Mouse (Mus musculus) midbrain, embryonic 13.5 days (tissue): ENCODE data around the gene Cd27. TPM values are rescaled to one million over a fixed set of nuclear protein-coding genes. Genes with fewer than 3 reads are reported as not detected.
"Not testable (repeated sequence)": the region's sequence is repeated elsewhere in the genome, so short reads cannot be mapped to it uniquely, and the experiment has no call there.

Source experiments
- ATAC-seq: fragments of 200-750 bp; cut with Nextera tagmentation; 2 replicates; pipeline ENCODE4 v1.8.0; 2017; ENCODE audit warnings: mild to moderate bottlenecking, moderate TSS enrichment, moderate library complexity
- H3K27ac ChIP-seq: fragments of 300-500 bp; sonication (generic); 2 replicates; pipeline ENCODE4 v1.5.1; 2015; ENCODE audit warnings: inconsistent platforms, mild to moderate bottlenecking, moderate library complexity
- H3K27me3 ChIP-seq: fragments of 300-500 bp; sonication (generic); 2 replicates; pipeline ENCODE4 v1.6.1; 2015; ENCODE audit warnings: mild to moderate bottlenecking, inconsistent platforms
- H3K36me3 ChIP-seq: fragments of 300-500 bp; sonication (generic); 2 replicates; pipeline ENCODE4 v1.6.1; 2015; ENCODE audit warnings: mild to moderate bottlenecking, inconsistent platforms
- H3K4me1 ChIP-seq: fragments of 300-500 bp; sonication (generic); replicated peaks from 2 replicates; pipeline ENCODE4 v1.6.1; 2015; ENCODE audit warnings: inconsistent platforms
- H3K4me2 ChIP-seq: fragments of 300-500 bp; sonication (generic); replicated peaks from 2 replicates; pipeline ENCODE4 v1.6.1; 2015; ENCODE audit warnings: moderate library complexity, mild to moderate bottlenecking, inconsistent platforms
- H3K4me3 ChIP-seq: fragments of 300-500 bp; sonication (generic); replicated peaks from 2 replicates; pipeline ENCODE4 v1.5.1; 2015; ENCODE audit warnings: mild to moderate bottlenecking, inconsistent platforms
- H3K9ac ChIP-seq: fragments of 300-500 bp; sonication (generic); replicated peaks from 2 replicates; pipeline ENCODE4 v1.6.1; 2015; ENCODE audit warnings: mild to moderate bottlenecking, inconsistent platforms
- H3K9me3 ChIP-seq: fragments of 300-500 bp; sonication (generic); 2 replicates; pipeline ENCODE4 v1.6.1; 2016; ENCODE audit warnings: mild to moderate bottlenecking, inconsistent platforms
- WGBS: fragments of 180-500 bp; shearing (Covaris S2); methylation state at CpG from one replicate; pipeline ENCODE4 v1.1.7; 2015; 5-methylcytosine and 5-hydroxymethylcytosine counted together
- polyA plus RNA-seq: library from polyadenylated mRNA; unstranded; fragments of >200 nt; fragmentation: Nextera tagmentation; extraction: Ambion mirVana; gene quantifications from 2 replicates; pipeline ENCODE4 v1.2.1, GENCODE M21; 2015

The Cd27 gene
- polyA plus RNA-seq = 2.2 and 2.5 TPM in 2 replicates

DNA sequence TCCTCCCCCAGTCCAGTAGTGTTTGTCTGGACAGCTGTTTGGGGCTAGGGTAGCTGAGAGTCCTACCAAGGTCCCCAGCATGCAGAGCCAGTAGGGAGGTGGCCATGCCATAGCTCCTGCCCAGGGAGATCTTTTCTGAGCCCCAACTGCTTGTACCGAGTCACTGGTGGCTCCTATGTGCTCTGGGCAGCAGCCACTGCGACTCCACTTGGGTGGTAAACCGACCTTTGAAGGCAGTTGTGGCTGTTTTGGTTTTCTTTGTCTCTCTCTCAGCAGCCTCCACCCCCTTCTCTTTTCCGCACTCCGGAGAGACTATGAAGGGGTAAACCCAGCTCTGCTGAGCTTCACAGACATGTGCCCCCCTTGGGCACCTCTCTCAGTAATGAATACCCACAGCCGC is at the start of gene Cd27:
Cd27 (minus strand) TSS at position 229 of the 400 bp plus-strand sequence.
- H3K4me2 ChIP-seq = no peak within 1 kb of the TSS
- no peak for ATAC-seq
- no peak within 1 kb of the TSS for H3K27ac ChIP-seq
- H3K27me3 ChIP-seq = no peaks in the 10 kb centered on the region
- H3K4me3 ChIP-seq = no peak within 1 kb of the TSS
- 27% methylated on average over 6 of the region's 6 CpGs for WGBS
- H3K9ac ChIP-seq = no peak within 1 kb of the TSS
- H3K9me3 ChIP-seq = no peaks in the 10 kb centered on the region
- no peaks in the 10 kb centered on the region for H3K36me3 ChIP-seq
- H3K4me1 ChIP-seq = peaks cover 4% of the 10 kb centered on the region

DNA sequence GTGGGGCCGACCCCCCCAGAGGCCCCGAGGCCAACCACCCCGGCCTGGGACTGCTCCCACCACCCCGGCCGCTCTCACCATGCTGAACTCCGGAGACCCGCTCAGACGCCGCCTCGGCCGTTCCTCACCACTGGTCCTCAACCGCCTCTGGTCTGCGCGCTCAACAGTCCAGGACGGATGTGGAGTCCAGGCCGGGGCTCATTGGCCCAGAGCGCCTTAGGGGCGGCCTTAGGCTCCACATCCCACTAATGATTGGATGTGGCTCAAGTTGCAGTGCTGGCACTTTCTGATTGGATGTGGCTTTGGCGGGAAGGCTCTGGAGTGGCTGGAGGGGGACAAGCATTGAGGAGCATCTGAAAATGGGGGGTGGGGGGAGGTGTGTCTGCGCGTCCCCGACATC is 49.1 kb upstream of the Cd27 start, which contains the start of gene Tuba3a:
Tuba3a (minus strand) TSS at position 153 of the 400 bp plus-strand sequence.
- no peak within 1 kb of the TSS for H3K4me3 ChIP-seq

DNA sequence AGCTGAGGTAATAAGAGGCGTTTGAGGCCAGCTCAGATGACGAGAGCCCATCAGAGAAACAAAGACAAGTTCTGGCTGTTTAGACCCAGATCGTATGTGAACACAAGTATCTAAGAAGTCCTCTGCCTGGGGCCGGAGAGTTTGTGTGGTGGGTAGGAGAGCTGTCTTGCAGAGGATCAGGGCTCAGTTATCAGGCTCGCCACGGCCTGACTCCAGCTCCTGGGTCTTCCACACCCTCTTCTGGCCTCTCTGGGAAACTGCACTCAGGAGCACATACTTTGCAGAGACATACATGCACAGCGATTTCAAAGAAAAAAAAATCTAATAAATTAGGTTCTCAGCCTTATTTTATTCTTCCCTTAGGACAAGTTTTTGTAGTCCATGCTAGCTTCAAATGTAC is 47.9 kb upstream of the Cd27 start:
- H3K27me3 ChIP-seq = no peaks in the 10 kb centered on the region
- no peaks in the 10 kb centered on the region for H3K9me3 ChIP-seq
- no peak for ATAC-seq
- H3K9ac ChIP-seq = no peak overlapping the region
- no peak overlapping the region for H3K27ac ChIP-seq
- WGBS = 90% methylated on average over 7 of the region's 7 CpGs
- no peaks in the 10 kb centered on the region for H3K4me1 ChIP-seq
- H3K36me3 ChIP-seq = no peaks in the 10 kb centered on the region
- no peak overlapping the region for H3K4me3 ChIP-seq
- no peak overlapping the region for H3K4me2 ChIP-seq

More for the DNA sequence above, 49.1 kb upstream of the Cd27 start, which contains the start of gene Tuba3a:
- no peaks in the 10 kb centered on the region for H3K36me3 ChIP-seq
- H3K9ac ChIP-seq = no peak within 1 kb of the TSS
- no peak within 1 kb of the TSS for H3K4me2 ChIP-seq
- H3K27ac ChIP-seq = no peak within 1 kb of the TSS
- ATAC-seq = peak; percentile 45; the same call in 1 of the 2 replicates
- no peaks in the 10 kb centered on the region for H3K9me3 ChIP-seq
- H3K4me1 ChIP-seq = no peaks in the 10 kb centered on the region
- WGBS = 97% methylated on average over 22 of the region's 22 CpGs
- H3K27me3 ChIP-seq = no peaks in the 10 kb centered on the region

DNA sequence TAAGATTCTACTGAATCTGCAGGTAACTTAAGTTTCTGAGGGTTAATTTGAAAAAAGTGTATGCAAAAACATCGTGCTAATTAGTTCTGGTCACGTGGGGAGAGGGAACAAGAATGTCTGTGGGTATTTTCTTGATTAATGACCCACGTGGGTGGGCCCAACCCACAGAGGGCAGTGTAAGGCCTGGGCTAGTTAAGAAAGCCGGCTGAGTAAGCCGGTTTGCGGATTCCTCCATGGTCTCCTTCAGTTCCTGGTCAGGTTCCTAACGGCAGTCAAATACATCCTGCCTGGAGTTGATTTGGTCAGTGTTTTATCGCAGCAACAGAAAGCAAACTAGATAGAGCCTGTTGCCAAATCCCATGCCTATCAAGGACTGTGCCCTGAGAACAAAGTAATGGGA is 47.4 kb upstream of the Cd27 start:
- 69% methylated on average over 8 of the region's 8 CpGs for WGBS
- no peak overlapping the region for H3K27ac ChIP-seq
- no peak for ATAC-seq
- no peak overlapping the region for H3K9ac ChIP-seq
- no peaks in the 10 kb centered on the region for H3K36me3 ChIP-seq
- no peaks in the 10 kb centered on the region for H3K9me3 ChIP-seq
- no peaks in the 10 kb centered on the region for H3K4me1 ChIP-seq
- no peak overlapping the region for H3K4me2 ChIP-seq
- H3K27me3 ChIP-seq = no peaks in the 10 kb centered on the region
- no peak overlapping the region for H3K4me3 ChIP-seq

DNA sequence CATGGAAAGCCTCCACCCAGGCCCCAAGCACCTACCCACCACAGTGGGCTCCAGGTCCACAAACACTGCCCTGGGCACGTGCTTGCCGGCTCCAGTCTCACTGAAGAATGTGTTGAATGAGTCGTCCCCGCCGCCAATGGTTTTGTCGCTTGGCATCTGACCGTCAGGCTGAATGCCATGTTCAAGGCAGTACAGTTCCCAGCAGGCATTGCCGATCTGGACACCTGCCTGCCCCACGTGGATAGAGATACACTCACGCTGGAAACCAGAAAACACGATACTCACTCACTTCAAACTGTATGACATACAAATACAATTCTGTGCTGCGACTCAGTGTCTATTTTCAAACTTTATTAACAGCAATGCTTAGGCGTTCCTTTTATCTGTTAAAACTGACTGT is 45.9 kb upstream of the Cd27 start:
- WGBS = 95% methylated on average over 13 of the region's 13 CpGs
- H3K4me3 ChIP-seq, H3K27me3 ChIP-seq, H3K36me3 ChIP-seq, H3K4me1 ChIP-seq, ATAC-seq, H3K9me3 ChIP-seq, H3K27ac ChIP-seq, H3K4me2 ChIP-seq, H3K9ac ChIP-seq: not testable (repeated sequence)

DNA sequence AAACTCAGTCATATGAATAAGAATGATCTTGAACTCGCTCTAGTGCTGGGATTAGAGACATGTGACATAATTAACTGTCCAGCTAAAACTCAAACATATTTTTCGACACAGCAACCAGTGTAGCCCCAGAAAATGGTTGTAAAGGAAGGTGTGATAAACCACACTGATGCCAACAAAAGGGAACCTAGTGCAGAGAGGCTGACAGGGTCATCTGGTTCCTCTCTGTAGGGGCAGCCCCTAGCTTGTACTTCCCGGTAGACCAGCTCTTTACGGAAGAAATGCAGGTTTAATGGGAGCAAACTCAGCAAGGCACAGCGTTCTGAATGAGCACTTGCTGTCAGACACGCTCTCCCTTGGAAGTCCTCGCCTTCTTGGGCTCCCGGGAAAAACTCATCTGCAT is 42.9 kb upstream of the Cd27 start:
- Histone ChIP-seq H3K36me3 (no peaks in the 10 kb centered on the region), H3K9me3 (no peaks in the 10 kb centered on the region), H3K4me2 (no peak overlapping the region), H3K27me3 (no peaks in the 10 kb centered on the region), H3K9ac (no peak overlapping the region), H3K27ac (no peak overlapping the region), H3K4me3 (no peak overlapping the region), H3K4me1 (no peaks in the 10 kb centered on the region)
- WGBS = 67% methylated on average over 8 of the region's 8 CpGs
- no peak for ATAC-seq

DNA sequence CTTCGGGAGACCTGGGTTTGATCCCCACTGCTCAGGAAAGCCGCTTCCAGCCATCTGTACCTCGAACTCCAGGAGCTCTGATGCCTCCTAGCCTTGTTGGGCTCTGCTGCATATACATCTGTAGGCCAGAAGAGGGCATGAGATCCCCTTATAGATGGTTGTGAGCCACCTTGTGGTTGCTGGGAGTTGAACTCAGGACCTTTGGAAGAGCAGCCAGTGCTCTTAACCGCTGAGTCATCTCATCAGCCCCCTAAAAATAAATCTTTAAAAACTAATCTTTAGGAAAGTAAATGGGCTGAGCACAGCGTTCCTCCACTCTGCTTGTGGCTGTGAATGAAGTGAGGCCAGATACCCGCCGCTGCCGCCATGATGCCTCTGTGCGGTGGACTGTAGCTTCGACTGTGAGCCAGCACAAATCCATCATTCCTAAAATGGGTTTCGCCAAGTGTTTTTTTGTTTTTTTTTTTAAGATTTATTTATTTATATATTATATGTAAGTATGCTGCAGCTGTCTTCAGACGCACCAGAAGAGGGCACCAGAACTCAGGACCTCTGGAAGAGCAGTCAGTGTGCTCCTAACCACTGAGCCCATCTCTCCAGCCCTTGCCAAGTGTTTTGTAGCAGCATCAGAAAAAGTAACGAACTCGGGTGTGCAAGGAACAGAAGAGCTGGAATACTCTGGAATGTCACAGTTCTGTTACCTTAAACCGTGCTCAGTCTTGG is 38.2 kb upstream of the Cd27 start:
- WGBS = 64% methylated on average over 15 of the region's 15 CpGs
- no peak overlapping the region for H3K4me3 ChIP-seq
- H3K4me1 ChIP-seq = peaks cover 4% of the 10 kb centered on the region
- no peak overlapping the region for H3K4me2 ChIP-seq
- H3K36me3 ChIP-seq = no peaks in the 10 kb centered on the region
- H3K9me3 ChIP-seq = no peaks in the 10 kb centered on the region
- no peak for ATAC-seq
- peaks cover 8% of the 10 kb centered on the region for H3K27me3 ChIP-seq
- H3K9ac ChIP-seq = no peak overlapping the region
- no peak overlapping the region for H3K27ac ChIP-seq

DNA sequence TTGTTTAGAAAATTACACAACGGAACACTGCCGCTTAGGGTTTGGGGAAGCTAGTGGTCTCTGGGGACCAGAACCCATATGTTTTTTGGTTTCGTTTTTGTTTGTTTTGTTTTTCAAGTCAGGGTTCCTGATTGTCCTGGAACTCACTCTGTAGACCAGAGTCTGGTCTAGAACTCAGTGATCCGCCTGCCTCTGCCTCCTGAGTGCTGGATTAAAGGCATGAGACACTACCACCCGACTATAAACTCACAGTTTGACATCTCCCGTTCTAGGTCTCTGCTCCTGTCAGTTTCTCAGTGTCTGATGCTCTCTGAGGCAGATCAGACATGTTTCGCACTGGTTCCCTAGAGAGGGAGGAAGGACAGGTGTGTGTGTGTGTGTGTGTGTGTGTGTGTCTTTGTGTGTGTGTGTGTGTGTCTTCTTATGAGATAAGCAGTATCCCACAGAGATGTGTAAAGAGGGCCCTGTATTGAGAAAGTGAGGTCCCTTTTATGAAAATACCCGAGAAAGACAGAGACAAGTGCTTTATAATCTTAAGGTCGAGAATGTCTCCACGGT is 35.5 kb upstream of the Cd27 start:
- no peak for ATAC-seq
- no peak overlapping the region for H3K27ac ChIP-seq
- no peak overlapping the region for H3K4me3 ChIP-seq
- no peak overlapping the region for H3K9ac ChIP-seq
- H3K4me1 ChIP-seq = peaks cover 4% of the 10 kb centered on the region
- WGBS = 78% methylated on average over 10 of the region's 10 CpGs
- peaks cover 8% of the 10 kb centered on the region for H3K27me3 ChIP-seq
- H3K36me3 ChIP-seq = no peaks in the 10 kb centered on the region
- H3K9me3 ChIP-seq = no peaks in the 10 kb centered on the region
- no peak overlapping the region for H3K4me2 ChIP-seq

DNA sequence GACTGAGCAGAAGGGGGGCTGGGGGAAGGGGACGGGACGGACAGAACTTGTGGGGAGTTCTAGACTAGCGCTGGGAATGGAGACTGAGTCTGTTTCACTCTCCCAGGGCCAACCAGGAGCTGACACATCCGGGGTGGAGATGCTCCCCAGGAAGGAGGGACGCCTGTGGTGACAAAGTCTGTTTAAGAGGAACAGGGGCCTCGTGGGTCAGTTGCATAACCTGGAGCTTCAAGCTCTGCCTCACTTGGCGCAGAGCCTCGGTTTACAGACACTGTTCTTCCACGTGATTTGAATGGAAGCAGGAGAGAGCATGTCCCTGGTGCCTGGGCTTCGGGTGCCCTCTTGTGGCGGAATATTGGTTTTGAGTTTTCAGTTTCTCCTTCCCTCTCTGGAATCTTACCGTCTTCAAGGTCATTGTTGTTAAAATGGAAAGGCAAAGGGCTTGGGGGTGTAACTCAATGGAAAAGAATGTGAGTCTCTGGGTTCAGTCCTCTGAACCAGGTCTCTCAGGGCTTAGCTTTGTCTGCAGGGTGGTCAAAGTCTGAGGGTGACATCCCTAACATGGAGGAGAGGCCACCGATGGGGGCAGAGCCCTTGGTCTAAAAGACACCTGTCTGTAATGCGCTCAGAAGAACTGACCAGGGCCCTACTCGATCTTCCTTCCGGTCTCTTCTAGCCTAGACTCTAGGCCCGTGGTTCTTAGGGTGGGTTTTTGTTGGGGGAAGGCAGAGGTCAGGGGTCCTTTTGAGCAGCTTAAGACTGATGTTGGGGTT is 34.8 kb upstream of the Cd27 start:
- Histone ChIP-seq H3K9me3 (no peaks in the 10 kb centered on the region), H3K27ac (no peak overlapping the region), H3K4me1 (peaks cover 4% of the 10 kb centered on the region), H3K27me3 (peaks cover 8% of the 10 kb centered on the region), H3K4me2 (peak overlapping the region; percentile 36), H3K9ac (no peak overlapping the region), H3K36me3 (no peaks in the 10 kb centered on the region), H3K4me3 (no peak overlapping the region)
- peak; percentile 91 for ATAC-seq
- 17% methylated on average over 17 of the region's 17 CpGs for WGBS

DNA sequence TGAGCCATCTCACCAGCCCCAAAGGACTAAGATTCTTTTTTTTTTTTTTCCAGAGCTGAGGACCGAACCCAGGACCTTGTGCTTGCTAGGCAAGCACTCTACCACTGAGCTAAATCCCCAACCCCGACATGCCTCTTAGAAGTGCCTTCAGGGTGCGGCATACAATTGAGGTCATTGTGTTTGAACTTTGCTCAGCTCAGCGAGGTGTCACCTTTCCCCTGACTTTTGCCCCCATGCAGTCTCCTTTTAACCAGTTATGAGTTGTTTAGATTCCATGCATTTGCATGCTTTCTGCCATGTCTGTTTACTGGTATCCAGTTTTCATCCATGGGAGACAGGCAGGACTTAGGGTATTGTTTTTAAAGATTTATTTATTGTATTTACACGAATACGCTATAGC is 32.0 kb upstream of the Cd27 start:
- Histone ChIP-seq H3K27ac (no peak overlapping the region), H3K4me1 (peaks cover 4% of the 10 kb centered on the region), H3K4me3 (no peak overlapping the region), H3K27me3 (peaks cover 8% of the 10 kb centered on the region), H3K36me3 (no peaks in the 10 kb centered on the region), H3K4me2 (no peak overlapping the region), H3K9ac (no peak overlapping the region), H3K9me3 (no peaks in the 10 kb centered on the region)
- 49% methylated on average over 6 of the region's 6 CpGs for WGBS
- ATAC-seq = no peak

DNA sequence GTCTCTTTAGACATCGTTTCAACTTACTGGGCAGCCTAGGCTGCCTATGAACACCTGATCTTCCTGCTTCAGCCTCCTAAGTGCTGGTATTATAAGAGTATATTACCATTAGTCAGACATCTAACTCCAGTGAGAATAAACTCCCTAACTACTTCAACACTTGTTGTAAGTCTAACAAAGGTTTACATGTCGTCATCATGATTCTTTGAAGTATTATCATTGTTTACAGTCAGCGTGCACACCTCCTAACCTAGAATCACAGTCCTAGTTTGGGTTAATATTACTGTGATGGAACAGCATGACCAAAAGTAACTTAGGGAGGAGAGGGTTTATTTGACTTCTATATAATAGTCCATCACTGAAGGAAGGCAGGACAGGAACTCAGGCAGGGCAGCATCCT is 30.7 kb upstream of the Cd27 start:
- no peak overlapping the region for H3K9ac ChIP-seq
- no peaks in the 10 kb centered on the region for H3K36me3 ChIP-seq
- H3K9me3 ChIP-seq = no peaks in the 10 kb centered on the region
- H3K4me2 ChIP-seq = no peak overlapping the region
- peaks cover 4% of the 10 kb centered on the region for H3K4me1 ChIP-seq
- ATAC-seq = no peak
- H3K4me3 ChIP-seq = no peak overlapping the region
- H3K27ac ChIP-seq = no peak overlapping the region
- WGBS = 87% methylated on average over 3 of the region's 3 CpGs
- H3K27me3 ChIP-seq = peaks cover 8% of the 10 kb centered on the region

DNA sequence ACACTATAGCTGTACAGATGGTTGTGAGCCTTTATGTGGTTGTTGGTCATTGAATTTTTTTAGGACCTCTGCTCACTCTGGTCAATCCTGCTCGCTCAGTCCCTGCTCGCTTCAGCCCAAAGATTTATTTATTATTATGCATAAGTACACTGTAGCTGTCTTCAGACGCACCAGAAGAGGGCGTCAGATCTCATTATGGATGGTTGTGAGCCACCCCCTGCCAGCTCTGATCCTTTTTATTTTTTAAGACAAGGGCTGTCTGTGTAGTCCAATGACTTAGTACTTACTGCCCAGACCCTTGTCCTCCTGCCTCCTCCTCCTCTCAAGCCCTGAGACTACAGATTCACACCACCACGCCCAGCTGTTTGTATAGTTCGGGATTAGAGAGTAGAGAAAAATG is 29.8 kb upstream of the Cd27 start:
- WGBS = 66% methylated on average over 6 of the region's 6 CpGs
- not testable (repeated sequence) for H3K36me3 ChIP-seq, H3K4me3 ChIP-seq, H3K4me1 ChIP-seq, H3K9ac ChIP-seq, H3K4me2 ChIP-seq, ATAC-seq, H3K27me3 ChIP-seq, H3K27ac ChIP-seq, H3K9me3 ChIP-seq
